Mouse (Mus musculus) kidney, postnatal 25 days (tissue): ENCODE data around the gene Hoxd11.

Experiments used
- DNase-seq, 2 experiments: peaks; one replicate each; pipeline ENCODE4 v3.0.0; 2021; ENCODE audit warnings: mixed read lengths in 2 of 2

Hoxd11 gene

GRCm38 (mm10) chr2:74695813-74696430 is 16.6 kb downstream of the Hoxd11 start:
- DNase-seq: peak in 1 of 2 experiments; percentile 16

GRCm38 (mm10) chr2:74696442-74697335 is 17.3 kb downstream of the Hoxd11 start:
- peak; percentile 41 to 76 for DNase-seq

- DNase-seq: peak; percentile 88 to 93
Measured at GRCm38 (mm10) chr2:74697567-74698121, 18.3 kb downstream of the Hoxd11 start, which contains the start of gene Hoxd9. Gene Hoxd9, plus strand, starts transcription at chr2:74697727.

GRCm38 (mm10) chr2:74698201-74699052 is 19.1 kb downstream of the Hoxd11 start:
- peak; percentile 48 to 74 for DNase-seq

GRCm38 (mm10) chr2:74699053-74699430 is 19.7 kb downstream of the Hoxd11 start:
- peak in 1 of 2 experiments; percentile 47 for DNase-seq

GRCm38 (mm10) chr2:74699664-74700545 is 20.5 kb downstream of the Hoxd11 start:
- DNase-seq: peak; percentile 44 to 65

- peak; percentile 55 to 89 for DNase-seq
Measured at GRCm38 (mm10) chr2:74700546-74701112, 21.3 kb downstream of the Hoxd11 start.

- DNase-seq: peak; percentile 82 to 92
Measured at GRCm38 (mm10) chr2:74701949-74702819, 22.8 kb downstream of the Hoxd11 start.

GRCm38 (mm10) chr2:74702820-74703219 is 23.5 kb downstream of the Hoxd11 start:
- no peak for DNase-seq

GRCm38 (mm10) chr2:74703317-74703716 is 24.0 kb downstream of the Hoxd11 start:
- DNase-seq: peak in 1 of 2 experiments; percentile 43

- DNase-seq: peak; percentile 77 to 91
Measured at GRCm38 (mm10) chr2:74703720-74704392, 24.5 kb downstream of the Hoxd11 start.

- peak; percentile 86 to 95 for DNase-seq
Measured at GRCm38 (mm10) chr2:74704393-74704998, 25.1 kb downstream of the Hoxd11 start, which contains the start of gene Hoxd8. Gene Hoxd8, plus strand, starts transcription at chr2:74704615.

- DNase-seq: peak; percentile 54 to 82
Measured at GRCm38 (mm10) chr2:74704999-74705466, 25.7 kb downstream of the Hoxd11 start.

GRCm38 (mm10) chr2:74705467-74706089 is 26.2 kb downstream of the Hoxd11 start:
- peak; percentile 70 to 87 for DNase-seq

- no peak for DNase-seq
Measured at GRCm38 (mm10) chr2:74706393-74706960, 27.1 kb downstream of the Hoxd11 start.

GRCm38 (mm10) chr2:74707599-74707998 is 28.2 kb downstream of the Hoxd11 start:
- DNase-seq: no peak

GRCm38 (mm10) chr2:74708676-74709075 is 29.3 kb downstream of the Hoxd11 start:
- DNase-seq: peak; percentile 63 to 74
